Mouse (Mus musculus): Measurements from ENCODE around the gene Thnsl1.
A peak's percentile ranks its signal among the peaks of the same experiment; 100 is the strongest.
"Not testable (repeated sequence)": the region's sequence is repeated elsewhere in the genome, so short reads cannot be mapped to it uniquely, and the experiment has no call there.

The Thnsl1 gene

DNA sequence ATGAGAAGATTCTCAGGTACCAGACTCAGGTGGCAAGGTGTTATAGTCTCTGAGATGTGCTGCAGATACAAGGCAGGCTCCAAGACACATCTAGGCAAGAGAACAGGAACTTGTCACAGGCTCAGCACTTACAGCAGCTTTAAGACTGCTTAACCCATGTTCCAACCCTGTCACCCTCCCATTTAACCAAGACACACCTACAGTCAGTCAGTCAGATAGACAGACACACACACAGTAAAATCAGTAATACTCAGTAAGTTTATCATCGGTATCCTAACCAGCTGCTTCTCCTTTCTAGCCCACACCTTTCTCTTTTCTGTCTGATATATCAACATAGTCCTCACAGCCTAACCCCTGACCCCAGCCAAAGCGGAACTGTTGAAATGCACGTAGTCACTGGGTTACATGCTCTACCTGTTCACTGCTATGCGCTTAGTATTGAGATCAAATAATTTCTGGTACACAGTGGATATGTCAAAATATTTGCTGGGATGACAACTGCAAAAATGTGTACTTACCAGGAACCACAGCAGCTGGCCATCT lies 30.4 kb downstream of the Thnsl1 start:
- DNase-seq (ENCODE audit: low spot score in 2 of 2) = no peak

DNA sequence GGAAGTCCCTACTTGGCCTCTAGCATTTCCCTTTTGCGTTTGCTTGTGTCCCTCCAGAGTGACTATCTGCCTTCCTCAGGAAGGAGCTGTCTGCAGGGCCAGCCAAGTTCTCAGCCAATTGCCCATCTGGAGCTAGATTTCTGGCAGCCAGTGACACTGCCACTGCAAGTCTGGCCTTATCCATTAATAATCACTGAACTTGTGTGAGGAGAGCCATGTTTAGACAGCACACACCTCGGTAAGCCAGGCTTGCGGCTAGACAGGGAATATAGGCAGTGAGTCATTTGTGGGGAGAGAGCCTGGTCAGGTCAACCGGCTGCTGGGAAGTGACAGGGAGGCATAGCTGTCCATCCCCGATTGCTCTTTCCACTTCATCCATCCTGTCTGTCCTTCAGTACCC lies 31.3 kb downstream of the Thnsl1 start:
- peak in 1 of 2 experiments; percentile 13 for DNase-seq (ENCODE audit: low spot score in 2 of 2)

DNA sequence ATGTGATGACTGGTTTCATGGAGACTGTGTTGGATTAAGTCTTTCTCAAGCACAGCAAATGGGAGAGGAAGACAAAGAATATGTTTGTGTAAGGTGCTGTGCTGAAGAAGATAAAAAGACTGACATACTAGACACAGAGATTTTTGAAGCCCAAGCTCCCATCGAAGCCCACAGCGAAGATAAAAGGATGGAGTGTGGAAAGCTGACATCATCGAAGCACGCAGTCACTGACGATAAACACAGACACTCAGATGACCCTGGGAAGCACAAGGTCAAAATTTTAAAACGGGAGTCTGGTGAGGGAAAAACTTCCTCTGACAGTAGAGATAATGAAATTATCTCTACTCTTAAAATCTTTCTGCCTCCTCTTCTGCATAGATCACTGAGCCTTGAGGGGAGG lies 38.6 kb downstream of the Thnsl1 start:
- DNase-seq (ENCODE audit: low spot score in 2 of 2) = not testable (repeated sequence)

DNA sequence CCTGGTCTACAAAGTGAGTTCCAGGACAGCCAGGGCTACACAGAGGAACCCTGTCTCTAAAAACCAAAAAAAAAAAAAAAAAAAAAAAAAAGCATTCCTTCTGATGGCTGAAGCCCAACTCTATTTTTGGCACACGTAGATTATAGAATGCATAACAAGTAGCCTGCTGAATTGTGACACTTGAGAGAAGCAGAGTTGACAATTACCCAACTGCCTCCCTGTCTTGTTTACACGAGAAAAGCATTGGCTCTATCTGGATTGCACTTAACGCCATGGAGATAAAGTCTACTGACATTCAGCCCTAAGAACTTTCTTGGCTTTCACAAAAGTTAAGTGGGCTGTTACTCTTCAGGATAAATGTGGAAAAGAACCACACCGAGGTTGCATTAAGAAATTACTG lies 39.5 kb downstream of the Thnsl1 start:
- DNase-seq (ENCODE audit: low spot score in 2 of 2) = no peak

DNA sequence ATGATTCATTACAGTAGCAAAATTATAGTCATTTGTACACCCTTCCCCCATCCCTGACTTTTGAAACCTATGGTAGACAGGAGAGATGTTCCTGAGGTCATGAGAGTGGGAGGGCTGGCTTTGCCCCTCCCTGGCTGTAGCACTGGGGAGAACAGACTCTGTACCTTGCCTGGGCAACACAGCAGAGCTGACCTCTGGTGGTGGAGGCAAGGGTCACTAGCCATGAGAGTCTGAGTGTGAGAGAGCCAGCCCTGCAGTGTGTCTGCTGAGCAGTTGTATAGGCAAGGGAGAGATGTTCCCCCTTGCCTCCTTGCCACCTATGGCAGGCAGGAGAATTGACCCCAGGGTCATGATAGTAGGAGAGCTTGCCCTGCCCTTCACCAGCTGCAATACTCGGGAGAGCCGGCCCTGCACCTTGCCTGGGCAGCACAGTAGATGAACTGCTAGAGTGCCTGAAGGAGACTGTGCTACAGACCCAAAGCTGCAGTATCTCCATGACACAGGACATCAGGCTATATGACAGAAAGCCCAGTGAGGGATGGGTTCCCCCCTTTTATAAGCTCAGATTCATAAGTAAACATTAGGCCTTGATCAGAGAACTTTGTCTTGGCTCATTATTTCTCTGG lies 40.1 kb downstream of the Thnsl1 start:
- DNase-seq (ENCODE audit: low spot score in 2 of 2) = no peak

DNA sequence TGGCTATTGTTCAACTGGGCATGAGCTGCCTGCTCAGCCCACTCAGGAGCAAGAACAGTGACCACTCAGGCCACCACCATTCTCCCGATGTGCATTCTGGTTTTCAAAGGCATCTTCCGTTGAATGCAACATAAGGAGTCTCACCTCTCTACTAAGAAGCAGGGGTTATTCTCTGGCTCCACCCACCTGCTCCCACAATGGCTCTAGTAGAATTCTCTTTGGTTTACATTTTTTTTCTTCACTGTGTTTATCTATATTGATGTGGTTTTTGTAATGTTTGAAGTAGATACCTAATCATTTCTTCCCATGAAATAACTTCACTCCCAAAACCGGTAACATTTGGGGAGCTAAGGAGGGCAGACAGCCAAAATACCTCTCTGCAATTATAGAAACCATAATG lies 48.1 kb downstream of the Thnsl1 start:
- DNase-seq (ENCODE audit: low spot score in 2 of 2) = no peak

DNA sequence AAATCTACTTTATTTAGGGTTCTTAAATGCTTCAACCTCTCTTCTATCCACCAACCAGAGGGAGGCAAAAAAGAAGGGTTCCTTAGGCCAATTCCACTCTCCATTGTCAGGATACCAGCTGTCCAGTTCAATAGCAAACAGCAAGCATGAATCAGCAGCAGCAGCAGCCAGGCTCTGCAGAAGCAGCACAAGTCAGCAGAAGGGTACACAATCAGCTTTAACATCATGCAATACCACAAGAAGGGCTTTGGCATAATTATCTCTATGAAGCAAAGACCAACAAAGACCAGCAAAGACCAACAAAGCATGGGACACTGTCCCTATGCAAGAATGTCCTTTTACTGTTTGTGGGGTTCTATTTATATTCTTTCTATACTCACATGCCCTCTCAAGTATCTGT lies 48.8 kb downstream of the Thnsl1 start:
- DNase-seq (ENCODE audit: low spot score in 2 of 2) = no peak

DNA sequence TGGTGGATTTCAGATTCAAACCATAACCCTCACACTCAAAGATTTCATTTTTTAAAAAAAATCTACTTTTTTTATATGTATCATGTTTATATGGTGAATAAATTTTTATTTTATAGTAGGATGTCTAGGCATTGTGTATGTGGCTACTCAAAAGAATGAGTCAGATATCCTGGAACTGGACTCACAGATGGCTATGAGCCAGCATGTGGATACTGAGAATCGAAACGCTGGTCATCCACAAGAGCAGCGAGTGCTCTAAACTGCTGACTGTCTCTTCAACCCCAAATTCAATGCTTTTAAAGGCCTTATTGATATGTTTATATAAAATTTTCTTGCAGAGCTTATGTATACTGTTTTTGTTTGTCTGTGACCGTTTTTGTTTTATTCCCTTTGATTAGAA lies 52.8 kb downstream of the Thnsl1 start:
- no peak for DNase-seq (ENCODE audit: low spot score in 2 of 2)

DNA sequence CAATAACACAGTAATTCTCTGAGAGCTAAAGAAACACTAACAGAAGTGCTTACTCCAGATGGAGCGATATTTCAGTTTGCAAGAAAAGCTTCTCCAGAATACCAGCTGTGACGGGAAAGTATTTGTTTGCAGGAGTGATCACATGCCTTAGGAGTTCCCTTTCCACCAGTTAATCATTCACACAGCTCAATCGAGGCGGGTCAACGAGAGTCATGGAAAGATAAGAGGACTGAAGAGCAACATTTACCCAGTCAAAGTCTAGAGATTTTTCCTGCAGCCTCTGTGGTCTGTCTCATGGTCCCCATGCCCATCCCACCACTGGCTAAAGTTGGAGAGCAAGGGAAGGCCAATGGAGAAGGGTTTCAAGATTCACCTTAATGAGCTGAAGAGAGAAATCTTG lies 53.6 kb downstream of the Thnsl1 start:
- DNase-seq (ENCODE audit: low spot score in 2 of 2) = no peak

DNA sequence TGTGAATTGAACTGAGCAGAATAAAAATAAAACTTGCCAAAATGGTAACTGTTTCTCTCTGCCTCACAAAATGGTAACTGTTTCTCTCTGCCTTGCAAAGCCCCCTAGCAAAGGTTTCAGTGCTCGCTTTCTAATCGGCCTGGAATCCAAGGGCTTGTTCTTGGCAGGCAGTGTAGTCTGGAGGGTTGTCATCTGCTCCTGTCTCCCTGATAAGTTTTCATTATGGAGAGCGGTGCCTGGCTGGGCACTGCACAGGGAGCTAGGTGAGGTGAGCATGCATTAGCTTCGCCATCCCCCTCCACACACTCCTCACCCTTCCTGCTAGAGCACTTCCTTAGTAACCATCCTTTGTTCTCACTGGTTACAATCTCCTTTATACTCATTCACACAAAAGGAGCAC lies 54.5 kb downstream of the Thnsl1 start:
- DNase-seq (ENCODE audit: low spot score in 2 of 2) = no peak

DNA sequence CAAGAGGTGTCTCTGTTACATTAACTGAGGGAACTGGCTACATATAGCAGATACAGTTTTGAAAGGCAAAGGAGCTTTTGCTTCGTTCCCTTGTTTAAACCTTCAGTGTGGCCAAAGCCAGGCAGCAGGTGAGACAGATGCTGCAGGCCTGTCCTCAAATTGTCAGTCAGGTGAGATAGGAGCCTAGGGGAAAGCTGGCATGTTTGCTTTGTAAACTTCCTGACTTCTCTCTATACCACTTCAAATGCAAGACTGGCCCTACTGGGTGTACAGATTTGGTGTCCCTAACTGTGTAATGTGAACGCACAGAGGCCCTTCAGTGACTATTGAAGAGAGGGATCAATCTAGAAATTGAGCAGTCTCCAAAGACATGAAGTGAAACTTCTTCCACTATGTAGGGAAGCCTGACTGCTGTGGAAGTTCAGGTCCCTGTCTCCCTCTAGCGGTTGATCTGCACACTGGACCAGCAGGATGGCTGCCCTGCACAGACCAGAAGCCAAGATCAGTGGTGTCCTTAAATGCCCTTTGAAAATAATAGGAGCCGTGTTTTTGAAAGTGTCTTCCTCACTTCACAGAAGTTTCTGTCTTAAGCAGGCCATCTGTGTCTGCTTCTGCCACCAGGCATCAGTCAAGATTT lies 56.0 kb downstream of the Thnsl1 start:
- DNase-seq (ENCODE audit: low spot score in 2 of 2) = peak; percentile 24 to 36

DNA sequence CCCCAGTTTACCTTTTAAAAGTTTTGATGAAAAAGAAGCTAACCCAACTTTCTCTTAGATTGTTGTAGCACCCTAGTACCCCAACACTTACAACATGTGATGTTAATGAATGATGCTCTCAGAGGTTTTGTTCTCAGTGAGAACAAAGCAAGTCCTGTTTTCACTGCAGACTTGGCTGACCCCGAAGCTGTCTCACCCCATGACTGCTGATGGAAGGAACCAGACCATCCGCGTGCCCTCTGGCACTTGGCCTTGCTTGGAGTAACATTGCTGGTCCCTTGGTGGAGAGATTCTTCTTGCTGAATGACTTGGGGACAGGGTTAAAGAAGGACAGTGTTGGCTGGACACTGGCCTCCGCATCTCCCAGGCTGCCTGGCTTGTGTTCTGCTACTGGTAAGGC lies 58.5 kb downstream of the Thnsl1 start:
- DNase-seq (ENCODE audit: low spot score in 2 of 2) = no peak

Measured in urinary bladder, postnatal 36 days (tissue).